Mouse (Mus musculus): Measurements from ENCODE around the gene Ccl11. TPM values are rescaled to one million over a fixed set of nuclear protein-coding genes. Genes with fewer than 3 reads are reported as not detected.

Gene Ccl11
- total and polyA plus RNA-seq, 3 experiments = 1.7 to 5.9 (median 3.6) TPM

- TF ChIP-seq EP300 (IDR thresholded peaks at IDR 0.05; ENCODE audit: insufficient read depth, low read depth, low read length) (no peak), CTCF (IDR thresholded peaks at IDR 0.05) (no peak), POLR2A (IDR thresholded peaks at IDR 0.05; ENCODE audit: insufficient read depth, low read depth, low read length) (no peak)
- H3K4me3 ChIP-seq = no peak overlapping the region
- no peaks in the 10 kb centered on the region for H3K4me1 ChIP-seq (ENCODE audit: control insufficient read depth, insufficient read depth, low read length)
- no peak for DNase-seq
- intact Hi-C loops (cut with DNase I) = no loop called here
- H3K27ac ChIP-seq = no peak overlapping the region
- H3K79me2 ChIP-seq (replicated peaks; ENCODE audit: control insufficient read depth, insufficient read depth, low read length) = no peaks in the 10 kb centered on the region
- no peak overlapping the region for H3K9ac ChIP-seq (ENCODE audit: low read depth, low read length)
- WGBS = 66% methylated on average over 3 of the region's 3 CpGs
- no peaks in the 10 kb centered on the region for H3K27me3 ChIP-seq (ENCODE audit: control insufficient read depth, insufficient read depth, low read length)
- H3K36me3 ChIP-seq (ENCODE audit: control insufficient read depth, insufficient read depth, low read length) = no peaks in the 10 kb centered on the region
Observed at GRCm38 (mm10) chr11:82077031-82077430, 19.4 kb downstream of the Ccl11 start.

DNA sequence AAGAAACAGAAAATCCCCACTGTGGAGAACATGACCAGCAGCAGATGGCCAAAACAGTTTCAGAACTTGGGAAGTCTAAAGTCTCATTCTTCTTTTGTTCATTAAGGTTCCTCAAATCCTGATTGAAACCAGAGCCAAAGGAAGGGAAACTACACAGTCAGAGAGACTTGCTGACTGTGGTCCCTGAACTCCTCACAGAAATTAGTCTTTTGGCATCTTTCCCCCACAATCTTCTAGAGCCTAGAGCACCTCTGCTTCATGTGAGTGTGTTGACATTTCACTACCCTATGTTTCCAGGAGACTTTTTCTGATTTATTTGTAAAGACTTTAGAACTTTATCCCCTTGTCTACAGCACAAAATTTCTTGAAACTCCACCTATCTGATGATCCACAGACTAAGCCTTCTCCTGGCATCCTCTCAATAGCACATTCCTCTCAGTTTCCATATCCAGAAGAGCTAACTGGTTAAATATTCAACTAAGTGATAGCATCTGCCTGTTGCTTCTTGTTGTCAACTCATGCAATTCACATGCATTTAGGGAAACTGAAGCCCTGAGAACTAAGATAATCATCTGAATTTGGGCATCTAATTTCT, 20.6 kb downstream of the Ccl11 start:
- intact Hi-C loops (cut with DNase I) = no loop called here
- Histone ChIP-seq H3K4me3 (no peak overlapping the region), H3K4me1 (ENCODE audit: control insufficient read depth, insufficient read depth, low read length) (no peaks in the 10 kb centered on the region), H3K27ac (no peak overlapping the region), H3K27me3 (ENCODE audit: control insufficient read depth, insufficient read depth, low read length) (no peaks in the 10 kb centered on the region), H3K9ac (ENCODE audit: low read depth, low read length) (no peak overlapping the region), H3K36me3 (ENCODE audit: control insufficient read depth, insufficient read depth, low read length) (no peaks in the 10 kb centered on the region), H3K79me2 (replicated peaks; ENCODE audit: control insufficient read depth, insufficient read depth, low read length) (no peaks in the 10 kb centered on the region)
- no peak for DNase-seq
- no peak for TF ChIP-seq CTCF (IDR thresholded peaks at IDR 0.05)
- no peak for TF ChIP-seq EP300 (IDR thresholded peaks at IDR 0.05; ENCODE audit: insufficient read depth, low read depth, low read length)
- TF ChIP-seq POLR2A (IDR thresholded peaks at IDR 0.05; ENCODE audit: insufficient read depth, low read depth, low read length) = no peak

DNA sequence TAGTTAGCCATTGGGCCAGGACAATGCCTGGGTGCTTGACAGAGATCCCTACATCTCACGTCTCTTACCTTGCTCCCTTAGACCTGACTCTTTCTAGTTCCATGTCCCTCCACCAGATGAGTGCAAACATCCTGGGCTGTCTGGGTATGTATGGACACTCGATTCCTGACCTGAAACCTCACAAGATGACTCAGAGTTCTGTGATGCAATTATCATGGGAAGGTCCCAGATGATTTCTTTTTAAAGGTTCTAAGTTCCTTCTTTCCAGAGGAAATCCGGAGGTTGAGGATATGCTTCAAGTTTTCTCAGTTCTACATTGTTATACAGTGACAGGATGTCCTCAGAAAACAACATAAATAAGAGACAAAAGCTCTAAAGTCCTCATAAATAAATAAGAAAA, 23.2 kb downstream of the Ccl11 start:
- intact Hi-C loops (cut with DNase I) = no loop called here
- Histone ChIP-seq H3K36me3 (ENCODE audit: control insufficient read depth, insufficient read depth, low read length) (no peaks in the 10 kb centered on the region), H3K9ac (ENCODE audit: low read depth, low read length) (no peak overlapping the region), H3K4me3 (no peak overlapping the region), H3K4me1 (ENCODE audit: control insufficient read depth, insufficient read depth, low read length) (no peaks in the 10 kb centered on the region), H3K27ac (no peak overlapping the region), H3K79me2 (replicated peaks; ENCODE audit: control insufficient read depth, insufficient read depth, low read length) (no peaks in the 10 kb centered on the region), H3K27me3 (ENCODE audit: control insufficient read depth, insufficient read depth, low read length) (no peaks in the 10 kb centered on the region)
- TF ChIP-seq POLR2A (IDR thresholded peaks at IDR 0.05; ENCODE audit: insufficient read depth, low read depth, low read length) = no peak
- TF ChIP-seq CTCF (IDR thresholded peaks at IDR 0.05) = no peak
- no peak for TF ChIP-seq EP300 (IDR thresholded peaks at IDR 0.05; ENCODE audit: insufficient read depth, low read depth, low read length)
- DNase-seq = no peak
- WGBS = 39% methylated on average over 3 of the region's 3 CpGs

DNA sequence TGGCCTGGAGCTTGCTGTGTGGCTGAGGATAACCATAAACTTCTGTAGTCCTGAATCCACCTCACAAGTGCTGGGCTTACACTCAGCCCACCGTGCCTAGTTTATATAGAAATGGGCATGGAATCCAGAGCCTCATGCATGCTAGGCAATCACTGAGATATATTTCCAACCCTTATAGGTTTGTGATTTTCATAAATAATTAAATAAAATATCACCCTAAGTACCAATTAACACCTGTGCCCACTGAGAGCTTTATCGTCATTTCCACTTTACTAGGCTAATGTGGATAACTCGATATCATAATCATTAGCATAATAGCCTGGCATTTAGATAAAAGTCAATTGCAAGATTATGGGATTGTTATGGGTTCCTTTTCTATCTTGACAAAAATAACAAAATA, 26.7 kb downstream of the Ccl11 start:
- Histone ChIP-seq H3K9ac (ENCODE audit: low read depth, low read length) (no peak overlapping the region), H3K27me3 (ENCODE audit: control insufficient read depth, insufficient read depth, low read length) (no peaks in the 10 kb centered on the region), H3K36me3 (ENCODE audit: control insufficient read depth, insufficient read depth, low read length) (no peaks in the 10 kb centered on the region), H3K27ac (no peak overlapping the region), H3K4me1 (ENCODE audit: control insufficient read depth, insufficient read depth, low read length) (no peaks in the 10 kb centered on the region), H3K4me3 (no peak overlapping the region), H3K79me2 (replicated peaks; ENCODE audit: control insufficient read depth, insufficient read depth, low read length) (no peaks in the 10 kb centered on the region)
- no peak for DNase-seq
- TF ChIP-seq CTCF (IDR thresholded peaks at IDR 0.05) = no peak
- no peak for TF ChIP-seq EP300 (IDR thresholded peaks at IDR 0.05; ENCODE audit: insufficient read depth, low read depth, low read length)
- no peak for TF ChIP-seq POLR2A (IDR thresholded peaks at IDR 0.05; ENCODE audit: insufficient read depth, low read depth, low read length)
- 88% methylated on average over 3 of the region's 3 CpGs for WGBS
- intact Hi-C loops (cut with DNase I) = no loop called here

DNA sequence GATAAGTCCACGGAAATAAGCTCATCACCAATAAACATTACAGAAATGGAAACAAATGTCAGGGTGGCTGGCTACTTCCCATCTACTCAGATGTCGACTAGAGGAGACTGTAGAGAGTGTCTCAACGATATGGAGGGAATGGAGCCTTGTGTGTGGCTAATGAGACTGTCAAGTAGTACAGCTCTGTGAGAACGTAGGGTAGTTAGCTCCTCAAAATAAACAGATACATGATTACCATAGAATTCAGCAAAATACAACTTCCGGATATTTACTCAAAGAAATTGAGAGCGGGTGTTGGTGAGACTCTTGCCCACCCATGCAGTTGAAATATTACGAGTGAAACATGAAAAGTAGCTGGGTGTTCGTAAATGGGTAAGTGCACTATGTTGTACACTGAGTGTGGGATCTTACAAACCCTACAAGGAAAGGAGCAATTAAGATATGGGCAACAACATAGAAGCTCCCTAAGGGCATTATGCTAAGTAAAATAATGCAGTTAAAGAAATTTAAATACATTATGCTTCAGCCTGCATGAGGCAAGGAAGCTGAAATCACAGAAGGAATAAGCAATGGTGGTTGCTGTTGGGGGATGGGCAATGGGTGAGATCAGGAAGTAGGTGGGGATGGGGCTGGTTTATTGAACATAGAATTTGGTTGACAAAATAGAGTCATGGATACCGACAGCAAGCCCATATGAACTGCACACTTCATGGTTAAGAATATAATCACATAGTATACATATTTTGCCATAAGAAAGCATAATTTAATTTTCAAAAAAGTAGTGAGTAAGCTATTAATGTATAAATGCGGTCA, 42.1 kb downstream of the Ccl11 start:
- H3K27me3 ChIP-seq (ENCODE audit: control insufficient read depth, insufficient read depth, low read length) = no peaks in the 10 kb centered on the region
- intact Hi-C loops (cut with DNase I) = no loop called here
- H3K36me3 ChIP-seq (ENCODE audit: control insufficient read depth, insufficient read depth, low read length) = no peaks in the 10 kb centered on the region
- TF ChIP-seq EP300 (IDR thresholded peaks at IDR 0.05; ENCODE audit: insufficient read depth, low read depth, low read length) (no peak), CTCF (IDR thresholded peaks at IDR 0.05) (no peak), POLR2A (IDR thresholded peaks at IDR 0.05; ENCODE audit: insufficient read depth, low read depth, low read length) (no peak)
- no peak for DNase-seq
- H3K4me1 ChIP-seq (ENCODE audit: control insufficient read depth, insufficient read depth, low read length) = no peaks in the 10 kb centered on the region
- no peak overlapping the region for H3K9ac ChIP-seq (ENCODE audit: low read depth, low read length)
- H3K4me3 ChIP-seq = no peak overlapping the region
- H3K27ac ChIP-seq = no peak overlapping the region
- H3K79me2 ChIP-seq (replicated peaks; ENCODE audit: control insufficient read depth, insufficient read depth, low read length) = no peaks in the 10 kb centered on the region
- 67% methylated on average over 10 of the region's 10 CpGs for WGBS

GRCm38 (mm10) chr11:82101087-82101486, 43.5 kb downstream of the Ccl11 start:
- Histone ChIP-seq H3K4me3 (no peak overlapping the region), H3K4me1 (ENCODE audit: control insufficient read depth, insufficient read depth, low read length) (no peaks in the 10 kb centered on the region), H3K36me3 (ENCODE audit: control insufficient read depth, insufficient read depth, low read length) (no peaks in the 10 kb centered on the region), H3K27me3 (ENCODE audit: control insufficient read depth, insufficient read depth, low read length) (no peaks in the 10 kb centered on the region), H3K27ac (no peak overlapping the region), H3K9ac (ENCODE audit: low read depth, low read length) (no peak overlapping the region), H3K79me2 (replicated peaks; ENCODE audit: control insufficient read depth, insufficient read depth, low read length) (no peaks in the 10 kb centered on the region)
- TF ChIP-seq POLR2A (IDR thresholded peaks at IDR 0.05; ENCODE audit: insufficient read depth, low read depth, low read length) (no peak), EP300 (IDR thresholded peaks at IDR 0.05; ENCODE audit: insufficient read depth, low read depth, low read length) (no peak), CTCF (IDR thresholded peaks at IDR 0.05) (no peak)
- WGBS = 79% methylated on average over 4 of the region's 4 CpGs
- DNase-seq = no peak
- intact Hi-C loops (cut with DNase I) = no loop called here
